Mouse (Mus musculus) embryonic stem cell, embryonic (primary cell): ENCODE results near the gene Scn5a.

Source experiments
- CTCF ChIA-PET, 4 experiments: fragments of 300-600 bp in 2 of 4; fragments of 350-600 bp in 2 of 4; sonication (Branson Sonifier 250); formaldehyde crosslinking; loops; one replicate each; lab custom pipeline; 2022; ENCODE audit warnings: inconsistent platforms in 2 of 4; lab: Charles Lee
- POLR2A ChIA-PET, 4 experiments: fragments of 300-600 bp in 2 of 4; fragments of 350-600 bp in 2 of 4; sonication (Branson Sonifier 250); formaldehyde crosslinking; loops; one replicate each; lab custom pipeline; 2022; ENCODE audit warnings: antibody characterized with exemption in 4 of 4, inconsistent platforms in 1 of 4; lab: Charles Lee

Scn5a gene

GRCm38 (mm10) chr9:119497546-119498246 lies 81.1 kb downstream of the Scn5a start:
- ChIA-PET CTCF (interaction anchor here in 1 of 4 experiments (0.7 to 0.8 kb wide), 2 partner anchors 61 to 83 kb away, joined by 3 to 4 read pairs; no protein-coding TSS in a partner anchor), POLR2A (interaction anchor here in 3 of 4 experiments (0.6 to 0.7 kb wide), 3 partner anchors 373 to 734 kb away, joined by 3 to 4 read pairs (median 3); no protein-coding TSS in a partner anchor)

GRCm38 (mm10) chr9:119496960-119497359 lies 81.9 kb downstream of the Scn5a start:
- CTCF ChIA-PET = no interaction called here
- POLR2A ChIA-PET = no interaction called here

GRCm38 (mm10) chr9:119496354-119496753 lies 82.5 kb downstream of the Scn5a start:
- ChIA-PET CTCF (no interaction called here), POLR2A (no interaction called here)

GRCm38 (mm10) chr9:119484868-119485267 lies 93.9 kb downstream of the Scn5a start:
- ChIA-PET POLR2A (interaction anchor here in 3 of 4 experiments (0.7 to 2.7 kb wide), 6 partner anchors 8 to 164 kb away, joined by 3 to 8 read pairs (median 3); no protein-coding TSS in a partner anchor), CTCF (interaction anchor here in 2 of 4 experiments (0.6 to 1.0 kb wide), 3 partner anchors 52 to 96 kb away, joined by 3 read pairs; no protein-coding TSS in a partner anchor)

GRCm38 (mm10) chr9:119484420-119484819 lies 94.4 kb downstream of the Scn5a start:
- CTCF ChIA-PET = interaction anchor here in 3 of 4 experiments (0.6 to 1.6 kb wide), 4 partner anchors 24 to 96 kb away, joined by 3 to 5 read pairs (median 3); no protein-coding TSS in a partner anchor
- POLR2A ChIA-PET = interaction anchor here in 3 of 4 experiments (0.8 to 2.7 kb wide), 8 partner anchors 9 to 164 kb away, joined by 3 to 8 read pairs (median 3); partner anchors contain the start of gene Acvr2b (in 1 of the 3)

GRCm38 (mm10) chr9:119483554-119484353 lies 95.1 kb downstream of the Scn5a start:
- ChIA-PET POLR2A (interaction anchor here in 3 of 4 experiments (0.6 to 2.7 kb wide), 9 partner anchors 9 to 651 kb away, joined by 3 to 13 read pairs (median 3); partner anchors contain the start of gene Acvr2b (in 1 of the 3)), CTCF (interaction anchor here in 2 of 4 experiments (0.6 to 1.6 kb wide), 2 partner anchors 23 to 53 kb away, joined by 3 to 5 read pairs; no protein-coding TSS in a partner anchor)

GRCm38 (mm10) chr9:119481612-119482011 lies 97.2 kb downstream of the Scn5a start:
- ChIA-PET POLR2A (interaction anchor here in 1 of 4 experiments (0.6 to 1.3 kb wide), 2 partner anchors 166 to 269 kb away, joined by 3 read pairs; no protein-coding TSS in a partner anchor), CTCF (no interaction called here)

GRCm38 (mm10) chr9:119479297-119479696 lies 99.5 kb downstream of the Scn5a start:
- CTCF ChIA-PET = interaction anchor here in 1 of 4 experiments (1.8 kb wide), 1 partner anchor 19 kb away, joined by 5 read pairs; no protein-coding TSS in a partner anchor
- POLR2A ChIA-PET = no interaction called here

GRCm38 (mm10) chr9:119478345-119478744 lies 100.5 kb downstream of the Scn5a start:
- CTCF ChIA-PET = no interaction called here
- POLR2A ChIA-PET = no interaction called here

GRCm38 (mm10) chr9:119477754-119478153 lies 101.1 kb downstream of the Scn5a start:
- CTCF ChIA-PET = no interaction called here
- POLR2A ChIA-PET = no interaction called here

GRCm38 (mm10) chr9:119474717-119475611 lies 103.9 kb downstream of the Scn5a start:
- CTCF ChIA-PET = interaction anchor here in 3 of 4 experiments (0.6 to 1.6 kb wide), 4 partner anchors 14 to 1095 kb away, joined by 3 to 7 read pairs (median 3); no protein-coding TSS in a partner anchor
- POLR2A ChIA-PET = interaction anchor here in 1 of 4 experiments (0.7 kb wide), 1 partner anchor 474 kb away, joined by 6 read pairs; no protein-coding TSS in a partner anchor

GRCm38 (mm10) chr9:119473608-119474164 lies 105.1 kb downstream of the Scn5a start:
- POLR2A ChIA-PET = interaction anchor here in 1 of 4 experiments (0.7 kb wide), 1 partner anchor 9 kb away, joined by 3 read pairs; no protein-coding TSS in a partner anchor
- CTCF ChIA-PET = interaction anchor here in 1 of 4 experiments (1.2 to 1.5 kb wide), 3 partner anchors 13 to 278 kb away, joined by 3 to 4 read pairs (median 4); no protein-coding TSS in a partner anchor

GRCm38 (mm10) chr9:119473011-119473410 lies 105.8 kb downstream of the Scn5a start:
- CTCF ChIA-PET = interaction anchor here in 3 of 4 experiments (0.5 to 1.6 kb wide), 5 partner anchors 12 to 278 kb away, joined by 3 to 4 read pairs (median 4); no protein-coding TSS in a partner anchor
- POLR2A ChIA-PET = interaction anchor here in 1 of 4 experiments (1.5 kb wide), 1 partner anchor 12 kb away, joined by 4 read pairs; no protein-coding TSS in a partner anchor

- ChIA-PET POLR2A (interaction anchor here in 2 of 4 experiments (0.6 to 1.5 kb wide), 3 partner anchors 12 to 1366 kb away, joined by 3 to 12 read pairs (median 4); no protein-coding TSS in a partner anchor), CTCF (interaction anchor here in 2 of 4 experiments (1.2 to 1.6 kb wide), 4 partner anchors 12 to 279 kb away, joined by 3 to 4 read pairs (median 4); no protein-coding TSS in a partner anchor)
Observed at GRCm38 (mm10) chr9:119472412-119472918, 106.4 kb downstream of the Scn5a start.

- POLR2A ChIA-PET = interaction anchor here in 1 of 4 experiments (0.6 to 0.7 kb wide), 2 partner anchors 88 to 419 kb away, joined by 3 to 4 read pairs; no protein-coding TSS in a partner anchor
- CTCF ChIA-PET = interaction anchor here in 1 of 4 experiments (0.9 to 1.0 kb wide), 2 partner anchors 9 to 111 kb away, joined by 3 to 4 read pairs; no protein-coding TSS in a partner anchor
Observed at GRCm38 (mm10) chr9:119469691-119470353, 109.0 kb downstream of the Scn5a start.

- ChIA-PET CTCF (interaction anchor here (0.5 to 1.6 kb wide), 16 partner anchors 21 to 545 kb away, joined by 3 to 12 read pairs (median 4); partner anchors contain the start of gene Exog (in 1 of the 4)), POLR2A (interaction anchor here in 1 of 4 experiments (1.1 kb wide), 1 partner anchor 75 kb away, joined by 5 read pairs; no protein-coding TSS in a partner anchor)
Observed at GRCm38 (mm10) chr9:119465595-119465994, 113.2 kb downstream of the Scn5a start.
